Mouse (Mus musculus): ENCODE measurements around the gene Lrr1. TPM values are rescaled to one million over a fixed set of nuclear protein-coding genes. Genes with fewer than 3 reads are reported as not detected.
A peak's percentile ranks its signal among the peaks of the same experiment; 100 is the strongest.
"Not testable (repeated sequence)": the region's sequence is repeated elsewhere in the genome, so short reads cannot be mapped to it uniquely, and the experiment has no call there.

The Lrr1 gene
- total and polyA plus RNA-seq, 3 experiments, result 14.1 to 23.1 TPM; not detected in 1

DNA sequence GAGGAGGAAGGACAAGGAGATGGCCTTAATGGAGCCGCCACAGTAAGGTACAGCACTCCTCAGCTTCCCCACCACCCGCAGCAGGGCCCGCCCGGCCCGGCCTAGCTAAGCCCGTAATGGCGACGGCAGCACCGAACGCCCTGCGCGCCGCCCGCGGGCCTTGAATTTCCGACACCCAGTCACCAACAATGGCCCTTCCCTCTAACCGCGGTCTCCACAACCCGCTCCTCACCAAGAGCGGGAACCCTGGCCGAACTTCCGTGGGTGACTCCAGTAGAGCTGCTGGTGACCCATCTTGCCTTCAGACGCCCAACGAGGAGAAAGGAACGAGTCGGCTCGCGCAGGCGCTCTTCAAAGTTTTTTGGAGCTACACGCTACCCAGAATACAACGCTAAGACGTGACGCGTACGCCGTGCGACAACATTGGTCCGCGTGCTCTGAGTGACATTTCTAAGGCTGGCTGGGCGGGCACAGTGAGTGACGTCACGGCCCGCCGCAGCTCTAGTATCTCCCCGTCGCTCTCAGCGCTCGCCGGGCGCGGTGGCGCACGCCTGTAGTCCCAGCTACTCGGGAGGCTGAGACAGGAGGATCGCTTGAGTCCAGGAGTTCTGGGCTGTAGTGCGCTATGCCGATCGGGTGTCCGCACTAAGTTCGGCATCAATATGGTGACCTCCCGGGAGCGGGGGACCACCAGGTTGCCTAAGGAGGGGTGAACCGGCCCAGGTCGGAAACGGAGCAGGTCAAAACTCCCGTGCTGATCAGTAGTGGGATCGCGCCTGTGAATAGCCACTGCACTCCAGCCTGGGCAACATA is 9.6 kb upstream of the Lrr1 start, which contains the start of gene Rps29:
TSS of gene Rps29 (minus strand) at position 422 of the 813 bp plus-strand sequence.
- H3K27me3 ChIP-seq (ENCODE audit: control insufficient read depth in 1 of 2, insufficient read depth in 2 of 2, low read length in 2 of 2); H3K9me3 ChIP-seq (replicated peaks; ENCODE audit: insufficient read depth, low read length): not testable (repeated sequence)
- H3K36me3 ChIP-seq (ENCODE audit: control insufficient read depth in 1 of 2, insufficient read depth in 2 of 2, low read length in 2 of 2), result peaks cover 8 to 22% of the 10 kb centered on the region in 2 experiments
- H3K9ac ChIP-seq (ENCODE audit: control insufficient read depth, low read depth, low read length, poor library complexity, severe bottlenecking), result peak within 1 kb of the TSS; percentile 99
- H3K4me3 ChIP-seq (ENCODE audit: control insufficient read depth in 1 of 2, insufficient read depth in 1 of 2, low read depth in 2 of 2, low read length in 2 of 2), result peak within 1 kb of the TSS; percentile 87 to 100
- H3K79me2 ChIP-seq (ENCODE audit: control insufficient read depth, insufficient read depth, low read length, poor library complexity), result peaks cover 11% of the 10 kb centered on the region
- peaks cover 0 to 16% of the 10 kb centered on the region in 2 experiments; a peak in 3 of 4 replicates for H3K4me1 ChIP-seq (ENCODE audit: control insufficient read depth in 1 of 2, insufficient read depth in 2 of 2, low read length in 2 of 2)
- peak; percentile 99 for DNase-seq (ENCODE audit: low read depth, low spot score)
- H3K27ac ChIP-seq (ENCODE audit: control insufficient read depth, low read depth, low read length), result peak within 1 kb of the TSS; percentile 93
- TF ChIP-seq MAX (IDR thresholded peaks at IDR 0.05; ENCODE audit: low read length), result peak; percentile 92
- peak; percentile 92 for TF ChIP-seq MYC (IDR thresholded peaks at IDR 0.05; ENCODE audit: low read depth, low read length)
- TF ChIP-seq ZMIZ1 (IDR thresholded peaks at IDR 0.05; ENCODE audit: low read depth, low read length), result peak; percentile 57; the same call in 1 of the 2 replicates
- peak; percentile 50; the same call in 1 of the 2 replicates for TF ChIP-seq ETS1 (IDR thresholded peaks at IDR 0.05; ENCODE audit: low read depth, low read length)
- TF ChIP-seq POLR2A (IDR thresholded peaks at IDR 0.05; ENCODE audit: control insufficient read depth in 1 of 2, insufficient read depth in 1 of 2, low read depth in 1 of 2, low read length in 2 of 2, poor library complexity in 1 of 2), result peak; percentile 73 to 96
- TF ChIP-seq MAFK (IDR thresholded peaks at IDR 0.05; ENCODE audit: borderline replicate concordance, low read depth, low read length), result peak; percentile 80
- TF ChIP-seq ELF1 (IDR thresholded peaks at IDR 0.05; ENCODE audit: low read depth, low read length), result peak; percentile 46; the same call in 1 of the 2 replicates
- peak; percentile 78; the same call in 1 of the 2 replicates for TF ChIP-seq POLR2AphosphoS2 (IDR thresholded peaks at IDR 0.05; ENCODE audit: low read length)
- peak; percentile 97 for TF ChIP-seq TBP (IDR thresholded peaks at IDR 0.05; ENCODE audit: low read depth, low read length)
- peak; percentile 76 for TF ChIP-seq KAT2A (conservative IDR thresholded peaks at IDR 0.05; ENCODE audit: low read depth, low read length)
- 0 out of 6 replicates have a peak, but pooled peaks of 1 of the 3 experiments have one; percentile 4 for TF ChIP-seq CTCF (IDR thresholded peaks at IDR 0.05 in 2 of 3, conservative IDR thresholded peaks at IDR 0.05 in 1 of 3; ENCODE audit: control insufficient read depth in 1 of 3, insufficient read depth in 1 of 3, low read depth in 2 of 3, low read length in 3 of 3, poor library complexity in 1 of 3, severe bottlenecking in 1 of 3)
- peak; percentile 49; the same call in 1 of the 2 replicates for TF ChIP-seq USF1 (IDR thresholded peaks at IDR 0.05; ENCODE audit: low read depth, low read length)
- peak; percentile 64 for TF ChIP-seq TCF12 (IDR thresholded peaks at IDR 0.05; ENCODE audit: low read depth, low read length)
- TF ChIP-seq NELFE (IDR thresholded peaks at IDR 0.05; ENCODE audit: low read depth, low read length), result peak; percentile 95
- TF ChIP-seq SIN3A (IDR thresholded peaks at IDR 0.05; ENCODE audit: low read length), result peak; percentile 52
- TF ChIP-seq HCFC1 (IDR thresholded peaks at IDR 0.05; ENCODE audit: low read depth, low read length), result peak; percentile 90
- peak; percentile 78; the same call in 1 of the 2 replicates for TF ChIP-seq POLR2AphosphoS5 (IDR thresholded peaks at IDR 0.05; ENCODE audit: borderline replicate concordance, low read depth, low read length)
- peak; percentile 74 for TF ChIP-seq NRF1 (IDR thresholded peaks at IDR 0.05; ENCODE audit: insufficient read depth, low read depth, low read length, poor library complexity, severe bottlenecking)
- peak; percentile 90 for TF ChIP-seq MXI1 (IDR thresholded peaks at IDR 0.05; ENCODE audit: low read depth, low read length)
